9 mouse cellular contexts compared by ENCODE assay signal in genomic region chr6:90773811-90774233, GRCm38 (mm10).
DNase-seq lines count a peak whose midpoint lies in the region; ATAC-seq lines count a peak whose summit lies in the region.
"Had no signal": no experiment of that assay in that cellular context is flagged by ENCODE, and none has a peak within 500 bp of the region (broad histone marks: within the 10 kb centered on the region; RNA-seq: fewer than 3 reads in every experiment).

No protein-coding gene starts in this region.

- no peaks in the 10 kb centered on the region for H3K27me3 ChIP-seq in midbrain, embryonic 12.5 days
- H3K27me3 ChIP-seq in midbrain, embryonic 13.5 days: no peaks in the 10 kb centered on the region
- H3K27me3 ChIP-seq: stomach, embryonic 15.5 days had no signal

- H3K4me2 ChIP-seq in midbrain, embryonic 12.5 days (replicated peaks): no peak overlapping the region
- no peak overlapping the region for H3K4me2 ChIP-seq in midbrain, embryonic 13.5 days (replicated peaks)
- H3K4me2 ChIP-seq: stomach, embryonic 15.5 days had no signal

- H3K9me3 ChIP-seq in midbrain, embryonic 12.5 days: no peaks in the 10 kb centered on the region
- no peaks in the 10 kb centered on the region for H3K9me3 ChIP-seq in midbrain, embryonic 13.5 days
- H3K9me3 ChIP-seq: stomach, embryonic 15.5 days had no signal

- H3K36me3 ChIP-seq in midbrain, embryonic 12.5 days: peaks cover 25% of the 10 kb centered on the region
- peaks cover 15% of the 10 kb centered on the region for H3K36me3 ChIP-seq in midbrain, embryonic 13.5 days
- H3K36me3 ChIP-seq: stomach, embryonic 15.5 days had no signal

- ATAC-seq in midbrain, embryonic 12.5 days (ENCODE audit: low FRiP score, low read depth): no peak
- no peak for ATAC-seq in midbrain, embryonic 13.5 days

- H3K4me1 ChIP-seq in midbrain, embryonic 12.5 days: peaks cover 3% of the 10 kb centered on the region
- H3K4me1 ChIP-seq in midbrain, embryonic 13.5 days (replicated peaks): peaks cover 23% of the 10 kb centered on the region
- H3K4me1 ChIP-seq: stomach, embryonic 15.5 days had no signal

- no peak overlapping the region for H3K4me3 ChIP-seq in midbrain, embryonic 12.5 days
- H3K4me3 ChIP-seq in midbrain, embryonic 13.5 days (replicated peaks): no peak overlapping the region
- H3K4me3 ChIP-seq: stomach, embryonic 15.5 days had no signal

- H3K9ac ChIP-seq in midbrain, embryonic 12.5 days (replicated peaks): 0 out of 2 replicates have a peak overlapping the region, but pooled peaks have one; percentile 4
- no peak overlapping the region for H3K9ac ChIP-seq in midbrain, embryonic 13.5 days (replicated peaks)
- H3K9ac ChIP-seq: stomach, embryonic 15.5 days had no signal

- DNase-seq in gastrocnemius, adult 18-20 months (ENCODE audit: low spot score): peak; percentile 15
- no peak for DNase-seq in gastrocnemius, adult 8-10 months (ENCODE audit: low spot score in 2 of 2)
- DNase-seq in cerebellum, postnatal 10 days: peak; percentile 86 to 91
- DNase-seq in heart, postnatal 4 days: peak; percentile 40
- no peak for DNase-seq in thymus, postnatal 36 days
- DNase-seq in spleen, adult 12 weeks (ENCODE audit: low spot score): no peak

- no peak overlapping the region for H3K27ac ChIP-seq in midbrain, embryonic 12.5 days (replicated peaks)
- no peak overlapping the region for H3K27ac ChIP-seq in midbrain, embryonic 13.5 days
- H3K27ac ChIP-seq: stomach, embryonic 15.5 days had no signal

Comparison
In these comparisons a context has a peak if more than half of its experiments do, and no peak if none do; other contexts are left out.
1. DNase-seq: peak in gastrocnemius, adult 18-20 months (single experiment), cerebellum, postnatal 10 days (2 of 2) and heart, postnatal 4 days (single experiment); none in gastrocnemius, adult 8-10 months (0 of 2), thymus, postnatal 36 days (0 of 2) and spleen, adult 12 weeks (single experiment).